Mouse (Mus musculus) brain, embryonic 18.5 days (tissue): Measurements from ENCODE around the gene Add2.

Experiments
- DNase-seq: peaks from one replicate; pipeline ENCODE4 v3.0.0-alpha.2; 2012; ENCODE audit warnings: low read depth, low spot score

Add2 gene

DNA sequence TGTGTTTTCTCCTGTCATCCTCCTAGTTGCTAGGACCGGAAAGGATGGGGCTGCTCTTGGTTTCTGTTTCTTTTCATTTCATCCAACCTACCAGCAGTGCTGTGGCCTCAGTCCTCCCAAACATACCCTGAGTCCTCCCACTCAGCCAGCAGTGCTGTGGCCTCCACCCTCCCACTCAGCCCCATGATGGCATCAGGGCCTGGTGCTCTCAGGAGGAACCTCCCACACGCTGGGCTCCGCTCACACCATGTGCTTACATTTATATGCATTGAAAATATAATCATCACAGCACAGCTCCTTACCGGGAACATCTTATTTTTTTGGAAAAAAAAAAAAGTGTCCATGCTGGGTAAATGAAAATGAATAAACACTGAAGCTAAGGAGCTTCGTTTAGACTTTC is 20.0 kb downstream of the Add2 start:
- no peak for DNase-seq

DNA sequence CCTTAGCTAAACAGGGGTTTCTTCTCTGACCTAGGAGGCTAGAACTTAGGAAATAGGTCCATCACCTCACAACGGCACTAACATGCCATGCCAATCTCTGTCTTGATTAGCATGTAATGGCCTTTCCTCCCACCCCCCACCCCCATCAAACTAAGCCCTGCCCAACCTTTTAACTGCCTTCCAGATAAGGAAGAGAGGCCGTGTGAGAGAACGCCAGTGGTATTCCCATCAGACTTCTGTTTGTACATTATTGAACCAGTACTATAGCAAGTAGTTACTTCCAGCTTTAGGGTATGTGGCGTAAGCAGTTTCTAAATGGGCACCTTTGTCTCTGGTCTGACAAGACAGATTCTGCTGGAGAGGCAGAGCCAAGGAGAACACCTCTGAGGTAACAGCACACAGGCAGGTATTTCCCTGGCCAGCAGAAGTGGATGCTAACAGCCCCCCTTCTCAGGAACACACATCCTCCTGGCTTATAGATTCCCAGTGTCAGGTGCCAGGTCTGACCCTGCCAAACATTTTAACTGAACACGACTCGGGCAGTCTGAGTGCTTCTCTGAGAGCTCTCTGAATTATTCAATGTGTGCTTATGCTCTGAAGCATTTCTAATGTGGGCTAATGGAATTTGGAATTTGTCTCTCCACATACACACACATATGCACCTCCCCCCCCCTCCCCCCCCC is 22.2 kb downstream of the Add2 start:
- no peak for DNase-seq

DNA sequence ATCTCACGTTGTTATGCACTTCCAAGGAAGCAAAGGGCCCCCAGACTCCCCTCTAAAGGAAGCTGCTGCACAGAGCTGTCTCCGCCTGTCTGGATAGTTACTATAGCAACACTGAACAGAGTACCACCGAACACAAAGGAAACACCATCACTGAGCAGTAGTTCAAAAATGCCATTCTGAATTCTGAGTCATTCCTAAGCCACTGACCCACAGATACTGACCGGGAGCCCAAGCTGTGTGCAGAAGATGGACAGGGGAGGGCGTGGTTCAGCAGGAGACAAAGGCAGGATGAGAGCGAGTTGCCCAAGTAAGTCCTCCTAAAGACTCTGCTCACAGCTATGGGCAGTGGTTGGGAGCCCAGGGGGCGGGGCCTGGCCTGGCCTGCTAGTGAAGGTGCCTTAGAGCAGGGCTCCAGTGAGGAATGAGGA is 23.6 kb downstream of the Add2 start:
- no peak for DNase-seq

GRCm38 (mm10) chr6:86052556-86052955 is 24.1 kb downstream of the Add2 start:
- DNase-seq, result no peak

- no peak for DNase-seq
These were observed 24.6 kb downstream of the Add2 start for GRCm38 (mm10) chr6:86053099-86053498.

DNA sequence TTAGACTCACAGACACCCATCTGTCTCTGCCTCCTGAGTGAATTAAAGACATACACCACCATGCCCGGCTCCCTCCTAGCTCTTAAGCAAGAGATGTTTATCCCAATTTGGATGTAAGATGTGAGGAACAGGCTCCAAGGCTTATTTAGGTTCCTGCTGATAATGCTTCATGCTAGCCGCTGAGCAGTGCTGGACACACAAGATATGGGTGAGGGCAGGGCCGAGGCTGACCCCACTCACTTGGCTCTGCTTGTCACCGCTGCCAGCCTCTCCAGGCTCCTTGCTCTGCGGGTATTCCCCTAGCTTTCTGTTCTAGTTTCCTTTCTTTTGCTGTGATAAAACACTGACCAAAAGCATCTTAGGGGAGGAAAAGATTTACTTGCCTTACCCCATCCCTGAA is 25.1 kb downstream of the Add2 start:
- no peak for DNase-seq

DNA sequence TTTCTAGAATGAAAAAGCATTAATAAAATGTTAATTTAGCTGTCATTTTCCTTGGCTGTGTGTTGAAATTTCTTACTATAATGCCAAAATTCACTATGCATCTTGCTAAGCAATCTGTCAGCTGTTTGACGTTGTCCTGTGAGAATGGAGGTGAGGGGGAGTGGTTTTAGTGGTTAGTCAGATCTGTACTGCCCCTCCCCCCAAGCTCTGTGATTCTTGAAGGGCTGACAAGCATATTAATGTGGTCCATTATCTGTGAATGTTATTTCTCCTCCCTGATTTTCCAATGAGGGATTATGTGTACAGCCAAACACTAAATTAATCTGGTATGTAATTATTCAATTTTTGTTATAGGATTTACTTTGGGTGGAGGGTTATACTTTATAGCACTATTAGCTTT is 30.0 kb downstream of the Add2 start:
- no peak for DNase-seq

GRCm38 (mm10) chr6:86059151-86059853 is 30.8 kb downstream of the Add2 start:
- DNase-seq, result no peak

DNA sequence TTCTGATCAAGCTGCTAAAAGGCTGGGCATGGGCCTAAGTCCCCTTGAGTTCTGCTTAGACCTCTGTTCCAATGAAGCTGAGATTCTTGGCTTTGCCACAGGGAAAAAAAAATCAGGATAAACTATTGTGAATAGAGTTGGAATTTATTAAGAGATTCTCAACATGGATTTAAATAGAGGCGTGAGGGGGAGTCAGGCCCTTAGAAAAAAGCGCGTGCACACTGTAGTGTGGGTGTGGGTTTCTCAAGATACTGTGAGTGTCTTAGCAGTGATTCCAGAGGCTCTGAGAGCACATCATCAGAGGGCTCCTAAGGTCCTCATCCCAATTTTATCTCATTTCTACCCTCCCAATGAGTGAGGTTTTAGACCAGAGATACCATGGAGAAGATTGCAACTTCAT is 31.7 kb downstream of the Add2 start:
- DNase-seq, result no peak

GRCm38 (mm10) chr6:86062226-86062625 is 33.7 kb downstream of the Add2 start:
- no peak for DNase-seq

- no peak for DNase-seq
These were observed 34.2 kb downstream of the Add2 start for GRCm38 (mm10) chr6:86062684-86063083.

- DNase-seq, result peak; percentile 79
These were observed 36.0 kb downstream of the Add2 start for GRCm38 (mm10) chr6:86064318-86065016.

- no peak for DNase-seq
These were observed 38.2 kb downstream of the Add2 start for GRCm38 (mm10) chr6:86066727-86067126.

GRCm38 (mm10) chr6:86067145-86067544 is 38.7 kb downstream of the Add2 start:
- DNase-seq, result no peak

DNA sequence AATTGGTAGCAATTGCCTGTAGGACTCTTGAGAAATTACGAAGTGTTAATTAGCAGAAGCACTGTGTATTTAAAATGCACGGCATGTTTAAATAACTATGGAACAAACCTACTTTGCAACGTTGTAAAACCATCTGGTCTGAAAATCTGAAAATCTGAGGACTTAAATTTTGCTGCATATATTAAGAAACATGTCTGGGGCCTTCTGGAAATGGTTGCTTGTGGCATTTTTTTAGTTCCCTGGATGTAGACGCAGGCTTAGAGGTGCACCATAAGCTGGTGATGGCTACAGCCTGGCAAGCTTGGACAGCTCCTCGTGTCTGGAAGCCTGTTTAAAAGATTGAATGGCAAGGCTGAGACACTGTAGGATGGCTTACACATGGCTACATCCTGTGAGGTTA is 40.5 kb downstream of the Add2 start:
- DNase-seq, result no peak

GRCm38 (mm10) chr6:86069856-86070255 is 41.4 kb downstream of the Add2 start:
- no peak for DNase-seq

DNA sequence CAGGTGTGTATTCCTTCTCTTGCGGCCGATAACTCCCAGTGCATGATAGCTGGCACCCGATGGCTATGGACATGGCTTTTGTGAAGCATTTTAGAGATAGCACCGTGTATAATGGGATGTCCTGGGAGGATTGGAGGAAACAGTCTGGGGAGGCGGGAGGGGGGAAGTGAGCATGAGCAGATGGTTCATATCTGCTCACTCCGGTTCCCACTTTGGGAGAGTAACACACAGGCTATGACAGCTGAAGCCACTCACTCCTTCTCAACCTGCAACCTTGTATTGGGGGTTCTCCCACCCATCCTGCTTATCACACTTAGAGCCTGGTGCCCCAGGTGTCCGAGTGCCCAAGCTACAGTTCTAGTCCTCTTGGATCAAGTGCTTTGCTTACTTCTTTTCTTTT is 41.8 kb downstream of the Add2 start:
- no peak for DNase-seq

DNA sequence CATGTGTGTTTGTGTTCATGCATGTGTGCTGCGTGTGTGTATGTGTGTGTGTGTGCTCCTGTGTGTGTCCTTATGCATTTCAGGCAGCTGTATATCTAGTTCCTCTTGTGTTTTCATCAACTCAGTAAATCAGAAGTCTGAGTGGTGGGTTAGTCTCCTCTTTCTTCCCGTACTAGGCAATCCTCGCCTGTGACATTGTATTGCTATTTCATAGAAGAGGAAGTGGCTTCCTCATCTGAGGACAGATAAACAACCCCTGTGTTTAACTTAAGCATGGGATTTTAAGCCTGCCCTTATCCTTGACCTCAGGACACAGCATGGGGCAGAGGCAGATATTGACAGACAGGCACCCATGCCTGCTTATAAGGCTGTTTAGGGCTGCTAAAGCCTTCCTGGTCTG is 45.4 kb downstream of the Add2 start:
- no peak for DNase-seq

DNA sequence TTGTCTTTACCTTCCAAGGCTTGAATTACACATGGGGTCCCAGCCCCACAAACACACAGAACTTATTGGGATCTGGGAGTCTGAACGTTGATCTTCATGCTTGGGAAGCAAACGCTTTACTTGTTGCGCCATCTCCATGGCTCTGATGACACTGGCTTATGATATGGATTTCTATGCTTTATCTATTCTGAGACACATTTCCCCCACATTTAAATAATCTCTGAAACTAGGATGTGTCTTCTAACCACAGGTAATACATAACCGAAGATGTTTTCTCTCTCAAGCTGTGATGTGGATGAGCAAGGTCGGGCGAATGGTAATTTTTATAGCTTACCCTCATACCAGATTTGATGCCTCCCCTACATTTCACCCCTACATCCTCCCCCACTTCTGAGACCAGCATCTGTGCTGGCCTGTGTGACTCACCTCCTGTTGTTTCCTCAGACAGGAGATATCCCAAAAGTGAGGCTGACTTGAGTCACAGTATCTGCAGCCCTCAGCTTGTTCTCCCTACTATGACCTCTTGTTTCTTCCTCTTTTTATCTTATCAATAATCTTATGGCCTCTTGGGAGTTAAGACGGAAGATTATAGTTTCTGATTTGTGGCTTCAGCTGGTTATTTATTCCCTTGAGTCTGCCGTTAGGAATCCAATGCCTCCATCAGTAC is 46.2 kb downstream of the Add2 start:
- no peak for DNase-seq

DNA sequence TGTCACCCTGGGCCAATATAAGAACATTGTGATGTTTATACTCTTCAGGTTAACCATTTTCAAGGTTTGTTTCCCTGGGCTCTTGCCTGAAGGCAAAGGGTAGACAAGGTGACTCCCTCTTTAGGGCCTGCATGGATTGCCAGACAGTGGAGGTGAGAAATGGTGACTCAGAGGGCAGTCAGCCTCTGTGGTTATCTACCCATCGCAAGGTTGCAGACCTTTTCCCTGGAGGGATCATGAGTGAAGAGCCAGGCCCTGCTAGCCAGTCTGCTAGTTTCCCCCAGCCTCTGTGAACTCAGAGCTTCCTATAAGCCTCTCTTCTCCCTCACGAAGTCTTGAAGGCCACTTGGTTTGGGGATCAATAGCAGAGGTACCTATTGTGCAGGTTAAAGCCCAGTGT is 48.0 kb downstream of the Add2 start:
- DNase-seq, result no peak

- no peak for DNase-seq
These were observed 49.4 kb downstream of the Add2 start for GRCm38 (mm10) chr6:86077880-86078279.

DNA sequence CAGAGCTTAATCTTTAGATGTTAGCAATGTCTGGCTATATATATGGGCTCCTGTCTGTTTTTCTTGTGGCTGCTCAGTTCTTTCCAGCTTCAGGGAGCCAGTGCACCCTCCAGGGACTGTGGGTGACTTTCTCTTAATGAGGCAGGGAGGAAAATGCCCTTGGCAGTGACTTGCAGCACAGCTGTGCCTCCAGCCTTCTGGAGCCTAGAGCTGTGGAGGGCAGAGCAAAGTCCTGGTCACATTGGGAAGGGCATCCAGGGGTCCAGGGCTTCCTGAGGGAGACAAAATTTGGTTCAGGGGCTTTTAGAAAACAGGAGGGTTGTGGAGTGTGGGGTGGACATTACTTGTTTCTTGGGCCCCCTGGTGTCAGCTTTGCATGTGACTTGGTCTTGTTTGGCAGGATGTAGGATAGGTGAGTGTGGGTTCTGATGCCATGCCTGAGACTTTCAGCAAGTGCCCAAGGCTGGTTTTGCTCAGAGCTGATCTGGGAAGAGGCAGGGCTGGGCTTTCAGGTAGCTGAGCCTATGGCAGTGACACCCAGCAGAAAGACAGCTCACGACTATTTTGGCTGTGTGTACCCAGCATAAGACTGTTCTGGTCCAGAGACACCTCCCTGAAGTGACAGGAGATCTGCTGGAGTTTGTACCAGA is 50.0 kb downstream of the Add2 start:
- no peak for DNase-seq
